Mouse (Mus musculus) myocyte (in vitro differentiated cells): Measurements from ENCODE around the gene Bpifb5. TPM values are rescaled to one million over a fixed set of nuclear protein-coding genes. Genes with fewer than 3 reads are reported as not detected.

Experiments used
- H3K27me3 ChIP-seq: one replicate; pipeline ENCODE4 v1.6.1; 2011; ENCODE audit not compliant: control insufficient read depth, insufficient read depth, insufficient read length
- H3K36me3 ChIP-seq: one replicate; pipeline ENCODE4 v1.6.1; 2011; ENCODE audit not compliant: control insufficient read depth, insufficient read depth
- H3K4me2 ChIP-seq: one replicate; pipeline ENCODE4 v1.6.1; 2011; ENCODE audit warnings: low read depth, control low read depth
- H3K4me3 ChIP-seq: one replicate; pipeline ENCODE4 v1.5.1; 2011; ENCODE audit warnings: mild to moderate bottlenecking, control low read depth, moderate library complexity
- H3K79me2 ChIP-seq: one replicate; pipeline ENCODE4 v1.6.1; 2011; ENCODE audit not compliant: control insufficient read depth, insufficient read depth
- H3ac ChIP-seq: one replicate; pipeline ENCODE4 v1.6.1; 2011; ENCODE audit not compliant: control insufficient read depth, insufficient read length
- CEBPB ChIP-seq: IDR thresholded peaks from 2 replicates; pipeline ENCODE4 v1.6.1; 2011; ENCODE audit warnings: mild to moderate bottlenecking, moderate library complexity; ENCODE audit not compliant: poor library complexity, insufficient read depth, severe bottlenecking
- E2F4 ChIP-seq: IDR thresholded peaks from one replicate; pipeline ENCODE4 v1.6.1; 2011; ENCODE audit warnings: mild to moderate bottlenecking, control low read depth, moderate library complexity; ENCODE audit not compliant: insufficient read depth
- MAX ChIP-seq: IDR thresholded peaks from one replicate; pipeline ENCODE4 v1.6.1; 2011; ENCODE audit warnings: low read depth, mild to moderate bottlenecking, control low read depth
- MYOD1 ChIP-seq, 3 experiments: IDR thresholded peaks; one replicate each; pipeline ENCODE4 v1.6.1; 2011; ENCODE audit warnings: control low read depth in 2 of 3, low read depth in 2 of 3, mild to moderate bottlenecking in 2 of 3, moderate library complexity in 1 of 3; ENCODE audit not compliant: insufficient read length in 2 of 3, control insufficient read depth in 1 of 3
- MYOG ChIP-seq, 3 experiments: IDR thresholded peaks; one replicate each; pipeline ENCODE4 v1.6.1; 2011; ENCODE audit warnings: control low read depth in 2 of 3, low read depth in 2 of 3, mild to moderate bottlenecking in 2 of 3; ENCODE audit not compliant: insufficient read length in 2 of 3, control insufficient read depth in 1 of 3, insufficient read depth in 1 of 3
- POLR2A ChIP-seq: IDR thresholded peaks from one replicate; pipeline ENCODE4 v1.6.1; 2011; ENCODE audit warnings: low read depth, mild to moderate bottlenecking, control low read depth, moderate library complexity; ENCODE audit not compliant: insufficient read length
- POLR2AphosphoS2 ChIP-seq: IDR thresholded peaks from one replicate; pipeline ENCODE4 v1.6.1; 2011; ENCODE audit warnings: low read depth, control low read depth; ENCODE audit not compliant: insufficient read length
- REST ChIP-seq: IDR thresholded peaks from one replicate; pipeline ENCODE4 v1.6.1; 2011; ENCODE audit warnings: mild to moderate bottlenecking, control low read depth, moderate library complexity; ENCODE audit not compliant: insufficient read depth, insufficient read length
- SRF ChIP-seq: IDR thresholded peaks from one replicate; pipeline ENCODE4 v1.6.1; 2011; ENCODE audit warnings: low read depth; ENCODE audit not compliant: control insufficient read depth, insufficient read length
- TCF12 ChIP-seq: IDR thresholded peaks from one replicate; pipeline ENCODE4 v1.6.1; 2011; ENCODE audit warnings: mild to moderate bottlenecking, control low read depth; ENCODE audit not compliant: poor library complexity, insufficient read depth, severe bottlenecking
- TCF3 ChIP-seq: IDR thresholded peaks from one replicate; pipeline ENCODE4 v1.6.1; 2011; ENCODE audit warnings: low read depth, control low read depth; ENCODE audit not compliant: insufficient read length
- USF1 ChIP-seq: IDR thresholded peaks from one replicate; pipeline ENCODE4 v1.6.1; 2011; ENCODE audit warnings: low read depth, mild to moderate bottlenecking, control low read depth, moderate library complexity
- polyA plus RNA-seq: library from polyadenylated mRNA; unstranded; fragments of >200 nt; fragmentation: generic; extraction: Trizol; gene quantifications from one replicate; pipeline ENCODE4 v1.2.1, GENCODE M21; 2012; ENCODE audit warnings: missing spikeins

Bpifb5 gene
- polyA plus RNA-seq, 1 experiment, result not detected

DNA sequence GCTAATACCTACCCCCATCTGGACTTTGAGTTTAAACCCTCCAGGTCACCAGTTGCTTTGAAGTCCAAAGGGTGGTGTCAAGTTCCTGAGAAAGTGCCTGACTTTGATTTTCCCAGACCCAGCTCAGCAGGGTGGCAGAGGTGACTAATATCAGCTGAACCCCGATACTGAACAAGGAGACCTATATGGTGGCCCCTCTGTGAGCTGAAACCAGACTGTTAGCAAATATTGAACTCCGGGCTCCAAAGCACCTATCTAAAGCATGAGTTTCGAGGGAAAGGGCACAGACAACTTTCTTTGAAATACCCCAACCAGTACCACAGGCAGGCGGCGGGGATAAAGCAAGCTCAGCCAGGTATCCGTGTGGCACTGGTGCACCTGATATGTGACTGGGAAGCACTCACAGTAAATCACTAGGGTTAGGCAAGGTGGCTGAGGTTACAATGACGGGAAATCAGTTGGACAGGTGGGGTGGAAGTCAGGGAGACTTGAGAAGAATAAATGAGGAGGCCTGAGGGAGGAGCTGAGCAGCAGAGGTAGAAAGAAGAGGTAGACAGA, 33.6 kb upstream of the Bpifb5 start:
- Histone ChIP-seq H3K36me3 (no peaks in the 10 kb centered on the region), H3K27me3 (no peaks in the 10 kb centered on the region), H3ac (no peak overlapping the region), H3K4me2 (no peak overlapping the region), H3K4me3 (no peak overlapping the region), H3K79me2 (no peaks in the 10 kb centered on the region)
- TF ChIP-seq MYOD1 (IDR thresholded peaks at IDR 0.05; ENCODE audit: control insufficient read depth in 1 of 3, insufficient read length in 2 of 3, low read depth in 2 of 3) (no peak), USF1 (no peak)

DNA sequence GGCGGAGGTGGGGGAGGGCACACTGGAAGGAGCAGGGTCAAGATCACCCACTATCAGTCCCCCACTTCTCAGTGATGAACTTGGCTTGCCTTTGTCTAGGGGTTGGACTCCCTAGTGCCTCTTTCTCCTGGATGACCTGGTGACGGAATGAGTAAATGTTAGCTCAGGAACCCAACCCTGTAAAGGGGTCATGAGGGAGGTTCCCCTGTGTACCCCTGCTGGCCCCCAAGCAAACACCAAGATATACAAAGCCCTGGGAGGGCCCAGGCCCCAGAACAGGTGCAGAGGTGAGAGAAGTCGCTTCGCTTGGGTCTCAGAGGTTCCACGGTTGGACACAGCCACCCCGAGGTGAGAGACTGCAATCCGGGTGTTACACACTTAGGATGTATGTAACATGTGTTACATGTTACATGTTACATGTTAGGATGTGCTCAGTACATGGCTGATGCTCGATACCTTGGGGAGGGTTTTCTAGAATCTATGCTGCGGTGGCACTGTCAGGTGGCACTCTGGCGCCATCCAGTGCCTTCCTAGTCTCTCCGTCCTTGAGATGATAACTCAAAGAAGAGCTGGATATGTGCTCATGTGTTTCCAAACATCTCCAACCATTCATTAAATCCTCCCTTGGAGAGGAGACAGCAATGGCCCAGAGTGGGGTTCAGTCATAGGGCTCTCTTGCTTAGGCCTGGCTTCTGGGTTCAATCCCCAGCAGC, 32.8 kb upstream of the Bpifb5 start, which contains the start of gene Bpifb1:
TSS of gene Bpifb1 (plus strand) at position 273 of the 713 bp plus-strand sequence.
- H3K27me3 ChIP-seq, result no peaks in the 10 kb centered on the region
- no peak within 1 kb of the TSS for H3K4me2 ChIP-seq
- no peak within 1 kb of the TSS for H3ac ChIP-seq
- no peaks in the 10 kb centered on the region for H3K79me2 ChIP-seq
- H3K36me3 ChIP-seq, result no peaks in the 10 kb centered on the region
- no peak within 1 kb of the TSS for H3K4me3 ChIP-seq
- TF ChIP-seq TCF3, result no peak

DNA sequence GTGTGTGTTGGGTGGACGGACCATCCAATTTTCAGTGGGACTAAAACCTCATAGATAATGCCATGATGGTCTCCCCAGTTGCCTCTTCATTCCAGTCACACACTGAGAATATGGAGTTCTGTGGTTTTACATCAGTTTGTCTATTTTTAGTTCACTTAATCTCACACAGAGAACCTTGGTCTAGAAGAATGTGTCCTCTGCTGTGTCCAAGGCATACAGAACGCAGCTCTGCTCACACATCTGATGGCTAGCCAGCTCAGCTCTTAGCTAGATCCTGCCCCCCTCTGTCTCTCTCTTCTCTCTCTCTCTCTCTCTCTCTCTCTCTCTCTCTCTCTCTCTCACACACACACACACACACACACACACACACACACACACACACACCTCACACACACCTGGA, 31.4 kb upstream of the Bpifb5 start:
- no peak overlapping the region for H3K4me2 ChIP-seq
- TF ChIP-seq MYOD1 (IDR thresholded peaks at IDR 0.05; ENCODE audit: control insufficient read depth in 1 of 3, insufficient read length in 2 of 3, low read depth in 2 of 3) (no peak), USF1 (no peak), MAX (no peak), TCF3 (no peak), POLR2A (no peak), SRF (no peak), MYOG (IDR thresholded peaks at IDR 0.05; ENCODE audit: control insufficient read depth in 1 of 3, insufficient read depth in 1 of 3, insufficient read length in 2 of 3, low read depth in 2 of 3) (no peak), REST (no peak), E2F4 (no peak), CEBPB (no peak), TCF12 (no peak), POLR2AphosphoS2 (no peak)
- H3K27me3 ChIP-seq, result no peaks in the 10 kb centered on the region
- no peaks in the 10 kb centered on the region for H3K36me3 ChIP-seq
- no peaks in the 10 kb centered on the region for H3K79me2 ChIP-seq
- H3K4me3 ChIP-seq, result no peak overlapping the region
- H3ac ChIP-seq, result no peak overlapping the region

DNA sequence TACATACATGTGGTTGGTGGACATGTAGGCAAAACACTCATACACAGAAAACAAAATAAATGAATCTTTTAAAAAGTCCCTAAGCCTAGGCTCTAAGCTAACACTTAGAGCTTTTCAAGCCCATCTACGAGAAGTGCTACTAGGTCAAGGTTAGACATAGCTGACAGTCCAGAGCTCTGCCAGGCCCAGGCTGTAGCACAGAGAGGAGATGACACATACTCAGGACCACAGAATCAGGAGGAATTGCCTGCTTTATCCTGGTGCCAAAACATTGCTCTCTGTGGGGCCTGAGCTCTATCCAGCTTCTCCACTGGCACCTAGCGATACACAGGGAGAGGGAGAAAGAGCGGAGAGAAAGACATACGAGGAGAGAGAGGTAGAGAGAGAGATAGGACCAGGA, 30.5 kb upstream of the Bpifb5 start:
- TF ChIP-seq MYOG (IDR thresholded peaks at IDR 0.05; ENCODE audit: control insufficient read depth in 1 of 3, insufficient read depth in 1 of 3, insufficient read length in 2 of 3, low read depth in 2 of 3), result no peak
- TF ChIP-seq POLR2AphosphoS2, result no peak
- H3K4me2 ChIP-seq, result no peak overlapping the region

DNA sequence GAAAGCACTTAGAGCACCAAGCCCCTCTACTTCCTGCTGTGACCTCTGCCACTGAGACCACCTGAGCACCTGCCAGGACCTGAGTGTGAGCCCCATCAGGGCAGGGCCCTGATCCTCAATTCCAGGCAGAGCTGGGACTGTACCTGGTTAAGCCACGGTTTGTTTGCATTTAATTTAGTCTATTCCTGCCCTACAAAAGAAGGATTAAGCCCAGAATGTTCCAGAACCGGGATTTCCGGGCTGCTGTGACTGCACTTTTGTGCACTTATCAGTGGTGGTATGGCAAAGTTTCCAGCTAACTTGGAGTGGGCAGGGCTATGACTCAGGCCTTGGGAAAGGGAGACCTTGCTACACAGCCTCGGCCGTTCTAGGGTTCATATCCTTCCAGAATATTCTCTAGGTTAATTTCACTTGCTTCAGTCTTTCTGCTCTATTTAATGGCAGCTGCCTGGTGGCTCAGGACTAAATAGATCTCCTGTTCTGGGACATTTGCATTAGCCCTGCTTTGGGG, 29.5 kb upstream of the Bpifb5 start:
- no peak for TF ChIP-seq SRF
- no peak for TF ChIP-seq MYOG (IDR thresholded peaks at IDR 0.05; ENCODE audit: control insufficient read depth in 1 of 3, insufficient read depth in 1 of 3, insufficient read length in 2 of 3, low read depth in 2 of 3)
- no peak for TF ChIP-seq E2F4
- TF ChIP-seq CEBPB, result no peak
- H3K36me3 ChIP-seq, result no peaks in the 10 kb centered on the region
- no peaks in the 10 kb centered on the region for H3K79me2 ChIP-seq
- H3K27me3 ChIP-seq, result no peaks in the 10 kb centered on the region
- no peak overlapping the region for H3ac ChIP-seq
- no peak overlapping the region for H3K4me2 ChIP-seq
- H3K4me3 ChIP-seq, result no peak overlapping the region

More for the DNA sequence above, 30.5 kb upstream of the Bpifb5 start:
- Histone ChIP-seq H3K36me3 (no peaks in the 10 kb centered on the region), H3K27me3 (no peaks in the 10 kb centered on the region), H3K4me3 (no peak overlapping the region), H3K79me2 (no peaks in the 10 kb centered on the region), H3ac (no peak overlapping the region)

DNA sequence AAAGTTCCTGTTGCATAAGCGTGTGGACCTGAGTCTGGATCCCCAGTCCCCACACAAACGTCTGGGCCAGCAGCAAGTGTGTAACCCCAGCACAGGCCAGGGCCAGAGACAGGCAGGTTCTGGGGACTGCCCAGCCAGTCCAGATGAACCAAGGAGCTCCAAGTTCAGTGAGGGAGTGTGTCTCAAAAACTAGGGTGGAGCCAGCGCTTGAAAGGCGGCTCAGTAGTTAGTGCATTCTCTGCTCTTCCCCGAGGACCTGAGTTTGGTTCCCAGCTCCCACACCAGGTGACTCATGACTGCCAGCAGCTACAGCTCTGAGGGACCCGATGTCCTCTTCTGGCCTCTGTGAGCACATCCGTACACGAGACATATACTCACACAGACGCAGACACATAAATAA, 26.5 kb upstream of the Bpifb5 start:
- Histone ChIP-seq H3K36me3 (no peaks in the 10 kb centered on the region), H3K4me3 (no peak overlapping the region), H3K79me2 (no peaks in the 10 kb centered on the region), H3ac (no peak overlapping the region), H3K27me3 (no peaks in the 10 kb centered on the region), H3K4me2 (no peak overlapping the region)
- TF ChIP-seq SRF, result no peak
- no peak for TF ChIP-seq POLR2AphosphoS2
- TF ChIP-seq POLR2A, result no peak
- TF ChIP-seq E2F4, result no peak
- no peak for TF ChIP-seq MYOD1 (IDR thresholded peaks at IDR 0.05; ENCODE audit: control insufficient read depth in 1 of 3, insufficient read length in 2 of 3, low read depth in 2 of 3)
- TF ChIP-seq USF1, result no peak
- TF ChIP-seq MAX, result no peak
- no peak for TF ChIP-seq MYOG (IDR thresholded peaks at IDR 0.05; ENCODE audit: control insufficient read depth in 1 of 3, insufficient read depth in 1 of 3, insufficient read length in 2 of 3, low read depth in 2 of 3)
- no peak for TF ChIP-seq TCF12
- TF ChIP-seq TCF3, result no peak
- TF ChIP-seq REST, result no peak
- no peak for TF ChIP-seq CEBPB
